Mouse (Mus musculus) G1E (cell line): ENCODE results near the gene Magi1. TPM values are rescaled to one million over a fixed set of nuclear protein-coding genes. Genes with fewer than 3 reads are reported as not detected.

Source experiments
- ATAC-seq: 2 replicates; pipeline ENCODE4 v1.8.0; 2016; ENCODE audit warnings: mild to moderate bottlenecking; ENCODE audit not compliant: insufficient number of reproducible peaks, poor library complexity, low FRiP score, severe bottlenecking; ENCODE audit errors: extremely low read depth
- DNase-seq: peaks from one replicate; pipeline ENCODE4 v3.0.0; 2012; ENCODE audit warnings: low spot score
- H3K27me3 ChIP-seq: 2 replicates; pipeline ENCODE4 v1.6.1; 2012; ENCODE audit warnings: mild to moderate bottlenecking, low read length, inconsistent platforms; ENCODE audit not compliant: insufficient read depth
- H3K36me3 ChIP-seq: replicated peaks from 2 replicates; pipeline ENCODE3; 2012; ENCODE audit warnings: mild to moderate bottlenecking, inconsistent platforms
- H3K4me1 ChIP-seq: 2 replicates; pipeline ENCODE4 v1.6.1; 2012; ENCODE audit warnings: low read depth, low read length, inconsistent platforms, mixed read lengths; ENCODE audit not compliant: insufficient read depth
- H3K4me3 ChIP-seq: 2 replicates; pipeline ENCODE4 v1.5.1; 2012; ENCODE audit warnings: low read depth, mild to moderate bottlenecking, inconsistent platforms, low read length, moderate library complexity, mixed read lengths
- H3K9me3 ChIP-seq: replicated peaks from 2 replicates; pipeline ENCODE4 v1.6.1; 2012; ENCODE audit warnings: inconsistent platforms
- CTCF ChIP-seq: IDR thresholded peaks from 2 replicates; pipeline ENCODE4 v1.5.1; 2012; ENCODE audit warnings: low read depth, low read length, inconsistent platforms, mixed read lengths
- GATA1 ChIP-seq: IDR thresholded peaks from 2 replicates; pipeline ENCODE4 v1.6.1; 2012; ENCODE audit warnings: borderline replicate concordance, low read length, inconsistent platforms, mixed read lengths
- GATA2 ChIP-seq: IDR thresholded peaks from 2 replicates; pipeline ENCODE4 v1.6.1; 2012; ENCODE audit warnings: low read depth, low read length, inconsistent platforms, borderline replicate concordance
- POLR2AphosphoS5 ChIP-seq: IDR thresholded peaks from 2 replicates; pipeline ENCODE4 v1.6.1; 2012; ENCODE audit warnings: low read depth, low read length, inconsistent platforms; ENCODE audit not compliant: insufficient replicate concordance
- TAL1 ChIP-seq: conservative IDR thresholded peaks from 2 replicates; pipeline ENCODE4 v1.6.1; 2012; ENCODE audit warnings: low read depth, low read length, inconsistent platforms, mixed read lengths
- polyA plus RNA-seq: library from polyadenylated mRNA; stranded (reverse); fragments of >175 nt; gene quantifications from 2 replicates; pipeline ENCODE4 v1.2.3, GENCODE M21; 2012
- total RNA-seq, 2 experiments: library from RNA; stranded (forward) in 1 of 2; stranded (reverse) in 1 of 2; fragments of 200-1000 nt in 1 of 2; fragments of >200 nt in 1 of 2; fragmentation: Nextera tagmentation in 1 of 2; gene quantifications; 2 replicates each; pipeline ENCODE4 v1.2.3; 2014 to 2017

The Magi1 gene
- total and polyA plus RNA-seq, 3 experiments, result 0.21 to 10.0 (median 1.6) TPM

DNA sequence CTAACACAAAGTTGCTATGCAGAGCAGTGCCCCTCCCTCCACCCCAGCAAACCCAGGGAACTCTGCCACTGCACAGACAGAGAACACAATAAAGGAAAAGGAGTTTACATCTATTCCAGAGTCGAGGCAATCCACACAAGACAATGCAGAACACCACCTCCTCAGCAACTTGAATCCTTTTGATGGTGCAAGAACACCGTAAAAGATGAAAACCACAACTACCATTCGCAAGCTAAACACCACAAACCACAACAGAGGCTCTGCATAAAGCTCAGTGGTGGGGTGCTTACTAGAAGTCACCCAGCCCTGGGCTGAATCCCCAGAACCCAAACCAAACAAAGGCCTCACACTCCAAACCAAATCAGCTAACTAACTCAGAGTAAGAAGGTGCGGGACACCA, 99.4 kb downstream of the Magi1 start:
- Histone ChIP-seq H3K4me3 (no peak overlapping the region), H3K9me3 (peaks cover 14% of the 10 kb centered on the region), H3K36me3 (no peaks in the 10 kb centered on the region), H3K4me1 (no peaks in the 10 kb centered on the region), H3K27me3 (no peaks in the 10 kb centered on the region)
- no peak for DNase-seq
- ATAC-seq, result no peak
- no peak for TF ChIP-seq POLR2AphosphoS5
- no peak for TF ChIP-seq GATA2
- TF ChIP-seq TAL1, result no peak
- no peak for TF ChIP-seq GATA1
- TF ChIP-seq CTCF, result no peak

DNA sequence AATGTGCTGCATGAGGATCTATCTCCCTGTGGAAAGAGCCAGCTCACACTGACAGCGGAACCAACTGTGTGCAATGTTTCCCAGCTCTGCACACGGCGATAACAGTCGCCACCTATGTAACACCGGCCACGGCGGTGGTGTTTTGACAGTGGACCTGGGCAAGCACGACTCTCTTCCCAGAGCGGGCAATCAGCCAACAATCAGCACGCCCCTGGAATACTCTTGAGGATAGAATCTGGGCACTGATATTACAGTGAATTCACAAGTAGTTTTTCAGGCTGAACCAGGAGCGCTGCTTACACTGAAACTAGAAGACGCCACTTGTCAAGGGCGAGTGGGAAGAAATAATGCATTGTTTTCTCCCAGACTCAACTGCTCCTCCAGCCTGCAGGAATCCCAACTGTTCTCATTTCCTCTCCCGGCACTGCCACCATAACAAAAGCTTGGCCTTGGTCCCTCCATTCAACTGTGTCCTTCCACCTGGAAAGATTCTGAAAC, 100.3 kb downstream of the Magi1 start:
- DNase-seq, result no peak
- H3K9me3 ChIP-seq, result peaks cover 14% of the 10 kb centered on the region
- H3K4me3 ChIP-seq, result no peak overlapping the region
- no peaks in the 10 kb centered on the region for H3K4me1 ChIP-seq
- no peaks in the 10 kb centered on the region for H3K27me3 ChIP-seq
- no peaks in the 10 kb centered on the region for H3K36me3 ChIP-seq
- no peak for TF ChIP-seq GATA1
- no peak for TF ChIP-seq GATA2
- TF ChIP-seq POLR2AphosphoS5, result no peak
- no peak for TF ChIP-seq TAL1
- TF ChIP-seq CTCF, result no peak
- no peak for ATAC-seq

DNA sequence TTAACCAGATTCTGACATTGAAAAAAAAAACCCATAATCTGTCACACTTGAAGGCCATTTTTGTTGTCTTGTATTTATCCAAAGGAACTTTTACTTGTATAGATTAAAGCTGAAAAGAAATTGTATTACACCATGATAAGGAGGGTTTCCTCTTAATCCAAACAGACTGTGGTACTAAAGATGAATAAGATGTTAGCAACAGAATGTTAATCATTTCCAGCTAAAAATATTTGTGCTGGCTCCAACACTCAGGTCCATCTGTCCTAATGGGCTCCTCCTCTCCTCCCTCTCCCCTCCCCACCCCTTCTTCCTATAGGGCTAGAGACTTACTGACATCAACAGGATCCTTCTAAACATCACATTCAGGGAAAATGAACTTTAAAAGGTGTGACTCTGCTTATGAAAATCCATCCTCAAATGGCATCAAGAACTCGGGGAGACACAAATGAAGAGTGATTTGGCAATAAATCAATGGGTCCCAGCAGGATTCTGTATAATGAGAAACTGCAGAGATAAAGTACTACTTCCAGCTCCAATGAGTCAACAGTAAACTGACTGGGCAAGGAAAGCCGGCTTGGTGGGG, 102.0 kb downstream of the Magi1 start:
- Histone ChIP-seq H3K4me3 (no peak overlapping the region), H3K36me3 (no peaks in the 10 kb centered on the region), H3K4me1 (0 out of 2 replicates have a peak, but pooled peaks cover 2% of the 10 kb centered on the region), H3K9me3 (peaks cover 13% of the 10 kb centered on the region), H3K27me3 (no peaks in the 10 kb centered on the region)
- DNase-seq (no peak), ATAC-seq (no peak)
- no peak for TF ChIP-seq POLR2AphosphoS5
- TF ChIP-seq CTCF, result no peak
- TF ChIP-seq GATA2, result no peak
- TF ChIP-seq TAL1, result no peak
- TF ChIP-seq GATA1, result no peak

DNA sequence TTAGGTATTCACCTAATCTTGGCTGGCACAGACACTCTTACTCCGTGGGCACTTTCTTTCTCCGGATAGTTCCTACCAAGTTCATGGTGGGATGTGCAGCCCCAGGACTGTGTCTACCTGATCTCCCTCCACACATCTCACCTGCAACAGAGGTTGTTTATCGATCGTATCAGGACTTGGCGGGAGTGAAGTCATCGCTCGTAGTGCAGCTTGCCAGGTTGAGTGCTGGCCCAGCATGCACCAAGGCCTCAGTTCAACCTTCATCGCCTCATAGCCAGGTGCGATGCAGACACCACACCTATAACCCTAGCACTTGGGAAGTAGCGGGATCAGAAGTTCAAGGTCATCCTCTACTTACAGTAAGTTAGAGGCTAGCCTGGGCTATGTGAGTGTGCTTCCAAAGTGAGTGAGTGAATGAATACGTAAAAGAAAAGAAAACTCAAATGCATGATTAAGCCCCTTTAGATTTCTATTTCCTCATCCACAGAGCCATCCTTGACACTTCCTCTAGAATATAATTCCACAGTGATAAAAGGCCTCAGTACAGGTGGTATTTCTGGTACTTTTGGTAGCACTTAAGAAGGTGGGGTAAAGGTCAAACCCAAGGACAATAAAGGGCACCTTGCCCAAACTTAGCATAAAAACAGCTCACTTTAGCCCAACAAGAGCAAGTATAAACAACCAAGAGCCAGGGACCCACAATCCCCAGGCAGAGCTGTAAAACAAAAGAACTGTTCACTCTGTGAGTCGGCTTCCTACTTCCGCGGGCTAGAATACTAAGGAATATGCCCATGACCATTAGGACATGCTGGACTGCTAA, 103.2 kb downstream of the Magi1 start:
- Histone ChIP-seq H3K4me3 (no peak overlapping the region), H3K27me3 (0 out of 2 replicates have a peak, but pooled peaks cover 2% of the 10 kb centered on the region), H3K36me3 (no peaks in the 10 kb centered on the region), H3K4me1 (0 out of 2 replicates have a peak, but pooled peaks cover 2% of the 10 kb centered on the region), H3K9me3 (peaks cover 10% of the 10 kb centered on the region)
- no peak for TF ChIP-seq GATA1
- no peak for TF ChIP-seq GATA2
- no peak for TF ChIP-seq TAL1
- no peak for TF ChIP-seq CTCF
- no peak for TF ChIP-seq POLR2AphosphoS5
- ATAC-seq (no peak), DNase-seq (no peak)

DNA sequence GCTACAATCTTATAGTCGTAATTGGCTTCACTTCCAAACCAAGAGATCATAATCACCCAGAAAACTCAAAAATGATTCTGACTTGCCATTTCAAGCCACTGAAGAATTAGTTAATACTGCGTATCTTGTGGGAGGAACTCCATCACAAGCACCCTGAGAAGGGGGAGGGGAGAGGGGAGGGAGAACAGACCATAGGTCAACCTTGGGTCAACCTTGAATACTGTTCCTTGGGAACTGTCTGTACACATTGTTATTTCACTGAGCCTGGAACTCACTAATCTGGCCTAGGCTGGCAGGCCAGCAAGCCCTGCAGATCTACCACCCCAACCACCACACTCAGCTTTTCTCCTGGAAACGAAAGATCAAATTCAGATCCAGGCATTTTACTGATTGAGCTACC, 106.2 kb downstream of the Magi1 start:
- H3K4me1 ChIP-seq, result 0 out of 2 replicates have a peak, but pooled peaks cover 2% of the 10 kb centered on the region
- H3K4me3 ChIP-seq, result no peak overlapping the region
- DNase-seq, result no peak
- H3K27me3 ChIP-seq, result 0 out of 2 replicates have a peak, but pooled peaks cover 2% of the 10 kb centered on the region
- peaks cover 10% of the 10 kb centered on the region for H3K9me3 ChIP-seq
- ATAC-seq, result no peak
- TF ChIP-seq CTCF, result no peak
- no peak for TF ChIP-seq GATA2
- TF ChIP-seq TAL1, result no peak
- TF ChIP-seq GATA1, result no peak
- TF ChIP-seq POLR2AphosphoS5, result no peak
- no peaks in the 10 kb centered on the region for H3K36me3 ChIP-seq

DNA sequence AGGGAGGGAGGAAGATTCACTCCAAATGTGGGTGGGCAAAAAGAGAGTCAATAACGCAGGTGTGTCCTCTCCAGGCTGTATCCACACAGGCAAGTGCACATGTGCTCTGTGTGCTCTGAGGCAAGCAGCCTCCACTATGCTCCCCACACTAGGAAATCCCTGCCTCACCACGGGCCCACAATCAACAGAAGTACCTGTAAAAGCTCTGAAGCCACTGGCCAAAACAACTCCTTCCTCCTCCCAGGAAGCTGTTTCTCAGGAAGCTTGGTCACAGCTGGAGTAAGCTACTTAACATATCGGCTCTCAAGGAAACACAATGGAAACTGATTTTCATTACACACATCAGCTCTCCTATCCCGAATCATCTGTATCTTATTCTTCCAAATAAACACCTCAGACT, 107.0 kb downstream of the Magi1 start:
- ATAC-seq (no peak), DNase-seq (no peak)
- Histone ChIP-seq H3K4me1 (0 out of 2 replicates have a peak, but pooled peaks cover 2% of the 10 kb centered on the region), H3K36me3 (no peaks in the 10 kb centered on the region), H3K27me3 (0 out of 2 replicates have a peak, but pooled peaks cover 2% of the 10 kb centered on the region), H3K4me3 (no peak overlapping the region), H3K9me3 (peaks cover 13% of the 10 kb centered on the region)
- TF ChIP-seq CTCF (no peak), GATA1 (no peak), POLR2AphosphoS5 (no peak), TAL1 (no peak), GATA2 (no peak)
